25 mouse cellular contexts compared by ENCODE assay signal in the genomic region with DNA sequence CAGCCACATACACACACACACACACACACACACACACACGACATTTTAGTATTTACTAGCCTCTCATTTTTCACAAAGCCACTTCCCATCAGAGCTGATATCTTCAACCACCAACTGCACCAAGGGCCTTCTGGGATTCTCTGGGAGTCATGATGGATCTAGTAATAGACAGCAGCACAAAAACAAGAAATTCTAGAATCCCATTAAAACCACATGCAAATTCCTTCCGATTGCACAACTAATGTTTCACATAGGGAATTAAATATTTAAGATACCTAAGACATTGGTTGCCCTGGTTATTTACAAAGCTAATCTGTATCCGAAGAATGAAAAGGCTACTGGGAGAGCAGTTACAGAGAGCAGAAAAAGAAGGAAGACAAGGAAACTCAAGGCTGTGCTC. TPM values are rescaled to one million over a fixed set of nuclear protein-coding genes. Genes with fewer than 3 reads are reported as not detected.
A peak's percentile ranks its signal among the peaks of the same experiment; 100 is the strongest.
DNase-seq lines count a peak whose midpoint lies in the region; TF ChIP-seq lines count a peak whose summit lies in the region.
"Had no signal": no experiment of that assay in that cellular context is flagged by ENCODE, and none has a peak within 500 bp of the region (broad histone marks: within the 10 kb centered on the region; RNA-seq: fewer than 3 reads in every experiment).

No protein-coding gene starts in this region.

- H3K4me2 ChIP-seq in myocyte (ENCODE audit: low read depth): no peak overlapping the region
- H3K4me2 ChIP-seq: embryonic facial prominence, embryonic 13.5 days; forebrain, embryonic 12.5 days; forebrain, embryonic 15.5 days; heart, embryonic 13.5 days; hindbrain, embryonic 15.5 days had no signal

- H3ac ChIP-seq in myocyte (ENCODE audit: control insufficient read depth, insufficient read length): no peak overlapping the region

- H3K36me3 ChIP-seq in myocyte (ENCODE audit: control insufficient read depth, insufficient read depth): no peaks in the 10 kb centered on the region
- H3K36me3 ChIP-seq: embryonic facial prominence, embryonic 13.5 days; forebrain, embryonic 12.5 days; forebrain, embryonic 15.5 days; G1E; heart, embryonic 10.5 days; heart, embryonic 13.5 days; hindbrain, embryonic 15.5 days had no signal

- no peak for TF ChIP-seq CTCF in gastrocnemius, adult 2 months (IDR thresholded peaks at IDR 0.05)

- no peak for DNase-seq in gastrocnemius, adult 2 months
- no peak for DNase-seq in gastrocnemius, postnatal 36 days
- peak; percentile 66 for DNase-seq in Muller cell, postnatal 12 days (ENCODE audit: inconsistent ontology term)
- peak; percentile 8 for DNase-seq in adipocyte (ENCODE audit: low spot score)
- DNase-seq in cerebellum, postnatal 14 days: no peak
- DNase-seq in cerebellum, adult 9-11 months: no peak
- no peak for DNase-seq in heart, adult 8-10 months (ENCODE audit: low spot score)
- DNase-seq: adrenal gland, adult 2 months; adrenal gland, postnatal 14 days; cerebellum, adult 11 months; cerebellum, adult 8-10 months; cerebellum, postnatal 25 days; gastrocnemius, postnatal 10 days; heart, postnatal 14 days; heart, postnatal 4 days; kidney, adult 2 months had no signal

- H3K27ac ChIP-seq in gastrocnemius, adult 2 months: peak overlapping the region; percentile 72
- H3K27ac ChIP-seq: embryonic facial prominence, embryonic 13.5 days; forebrain, embryonic 12.5 days; forebrain, embryonic 15.5 days; heart, embryonic 10.5 days; heart, embryonic 13.5 days; hindbrain, embryonic 15.5 days had no signal

- no peak overlapping the region for H3K4me3 ChIP-seq in gastrocnemius, adult 2 months
- no peak overlapping the region for H3K4me3 ChIP-seq in myocyte
- H3K4me3 ChIP-seq: embryonic facial prominence, embryonic 13.5 days; forebrain, embryonic 12.5 days; forebrain, embryonic 15.5 days; heart, embryonic 10.5 days; heart, embryonic 13.5 days; hindbrain, embryonic 15.5 days had no signal

- H3K27me3 ChIP-seq in myocyte (ENCODE audit: control insufficient read depth, insufficient read depth, insufficient read length): no peaks in the 10 kb centered on the region
- H3K27me3 ChIP-seq: CH12.LX; embryonic facial prominence, embryonic 13.5 days; forebrain, embryonic 12.5 days; forebrain, embryonic 15.5 days; heart, embryonic 13.5 days; hindbrain, embryonic 15.5 days had no signal

- no peaks in the 10 kb centered on the region for H3K79me2 ChIP-seq in myocyte (ENCODE audit: control insufficient read depth, insufficient read depth)

- intact Hi-C loops in gastrocnemius, adult 2 months (cut with DNase I): no loop called here
- intact Hi-C loops in gastrocnemius, postnatal 36 days (cut with DNase I): no loop called here

- no peak for TF ChIP-seq POLR2A in myocyte (IDR thresholded peaks at IDR 0.05; ENCODE audit: insufficient read length, low read depth)

TF ChIP-seq in myocyte, 11 proteins besides CTCF, POLR2A, EP300 and RAD21:
- no peak for TF ChIP-seq TCF3 (IDR thresholded peaks at IDR 0.05; ENCODE audit: insufficient read length, low read depth)
- peak in 2 of 3 experiments; percentile 26 to 38 for TF ChIP-seq MYOD1 (IDR thresholded peaks at IDR 0.05; ENCODE audit: control insufficient read depth in 1 of 3, insufficient read length in 2 of 3, low read depth in 2 of 3)
- TF ChIP-seq USF1 (IDR thresholded peaks at IDR 0.05; ENCODE audit: low read depth): no peak
- no peak for TF ChIP-seq TCF12 (IDR thresholded peaks at IDR 0.05; ENCODE audit: insufficient read depth, poor library complexity, severe bottlenecking)
- no peak for TF ChIP-seq SRF (IDR thresholded peaks at IDR 0.05; ENCODE audit: control insufficient read depth, insufficient read length, low read depth)
- TF ChIP-seq CEBPB (IDR thresholded peaks at IDR 0.05; ENCODE audit: insufficient read depth, poor library complexity, severe bottlenecking): peak; percentile 90

RNA-seq across cellular contexts. Expression of gene Kcnab1, which starts 29.6 kb away (rescaled TPM):
- total RNA-seq in gastrocnemius, adult 2 months (2021): 10 to 100 TPM; 19.0 to 25.0 TPM
- 10 to 100 TPM; 10.1 to 20.5 TPM for total RNA-seq in gastrocnemius, postnatal 36 days (2021)
- 0.08 TPM for polyA plus RNA-seq in myocyte (2012; fragmentation: generic; extraction: Trizol)
- 1 to 10 TPM; 2.0 to 3.9 (median 2.2) TPM for total RNA-seq in heart, adult 8-10 months (2022)
- polyA plus RNA-seq: G1E had no signal

Comparison
In these comparisons a context has a peak if more than half of its experiments do, and no peak if none do; other contexts are left out.
1. DNase-seq: peak in Muller cell, postnatal 12 days (single experiment) and adipocyte (single experiment); none in gastrocnemius, adult 2 months (single experiment), gastrocnemius, postnatal 36 days (0 of 2), cerebellum, postnatal 14 days (0 of 2), cerebellum, adult 9-11 months (single experiment) and heart, adult 8-10 months (single experiment).